Mouse (Mus musculus): ENCODE measurements around the gene Maneal. TPM values are rescaled to one million over a fixed set of nuclear protein-coding genes. Genes with fewer than 3 reads are reported as not detected.

Maneal gene
- polyA plus RNA-seq, 1 experiment from 2014 or later = 0.26 TPM

Other genes with a start within 250 kb of the Maneal start
- gene Pou3f1, start 205.4 kb downstream of the Maneal start, polyA plus RNA-seq (2016; fragmentation: Nextera tagmentation; extraction: Ambion mirVana) = 0.04 and 0.13 TPM in 2 replicates
- gene Utp11, start 168.6 kb downstream of the Maneal start, polyA plus RNA-seq (2016; fragmentation: Nextera tagmentation; extraction: Ambion mirVana) = 73.9 and 77.2 TPM in 2 replicates
- 7.7 and 10.1 TPM in 2 replicates for gene Fhl3, start 161.5 kb downstream of the Maneal start, polyA plus RNA-seq (2016; fragmentation: Nextera tagmentation; extraction: Ambion mirVana)
- gene Sf3a3, start 147.4 kb downstream of the Maneal start, polyA plus RNA-seq (2016; fragmentation: Nextera tagmentation; extraction: Ambion mirVana) = 270 and 284 TPM in 2 replicates
- 22.7 and 22.8 TPM in 2 replicates for gene Inpp5b, start 120.3 kb downstream of the Maneal start, polyA plus RNA-seq (2016; fragmentation: Nextera tagmentation; extraction: Ambion mirVana)
- 15.6 and 17.3 TPM in 2 replicates for gene Mtf1, start 60.1 kb downstream of the Maneal start, polyA plus RNA-seq (2016; fragmentation: Nextera tagmentation; extraction: Ambion mirVana)
- 43.7 and 45.7 TPM in 2 replicates for gene Yrdc, start 11.5 kb downstream of the Maneal start, polyA plus RNA-seq (2016; fragmentation: Nextera tagmentation; extraction: Ambion mirVana)
- gene 1110065P20Rik, start 11.0 kb downstream of the Maneal start, polyA plus RNA-seq (2016; fragmentation: Nextera tagmentation; extraction: Ambion mirVana) = 33.5 and 41.6 TPM in 2 replicates
- 0.05 and 0.06 TPM in 2 replicates for gene Epha10, start 18.7 kb upstream of the Maneal start, polyA plus RNA-seq (2016; fragmentation: Nextera tagmentation; extraction: Ambion mirVana)
- gene 9930104L06Rik, start 74.9 kb upstream of the Maneal start, polyA plus RNA-seq (2016; fragmentation: Nextera tagmentation; extraction: Ambion mirVana) = 14.6 and 17.0 TPM in 2 replicates
- 221 and 226 TPM in 2 replicates for gene Cdca8, start 77.1 kb upstream of the Maneal start, polyA plus RNA-seq (2016; fragmentation: Nextera tagmentation; extraction: Ambion mirVana)
- 4.8 and 6.3 TPM in 2 replicates for gene Rspo1, start 124.3 kb upstream of the Maneal start, polyA plus RNA-seq (2016; fragmentation: Nextera tagmentation; extraction: Ambion mirVana)
- 83.5 and 83.7 TPM in 2 replicates for gene Gnl2, start 154.4 kb upstream of the Maneal start, polyA plus RNA-seq (2016; fragmentation: Nextera tagmentation; extraction: Ambion mirVana)
- gene Dnali1, start 203.5 kb upstream of the Maneal start, polyA plus RNA-seq (2016; fragmentation: Nextera tagmentation; extraction: Ambion mirVana) = 0.09 and 0.15 TPM in 2 replicates
- 35.5 and 35.7 TPM in 2 replicates for gene Snip1, start 204.5 kb upstream of the Maneal start, polyA plus RNA-seq (2016; fragmentation: Nextera tagmentation; extraction: Ambion mirVana)
- 64.2 and 70.9 TPM in 2 replicates for gene Meaf6, start 223.0 kb upstream of the Maneal start, polyA plus RNA-seq (2016; fragmentation: Nextera tagmentation; extraction: Ambion mirVana)

Data from limb, embryonic 10.5 days (tissue).